ENCODE assay signal across 15 mouse cellular contexts in the genomic region with DNA sequence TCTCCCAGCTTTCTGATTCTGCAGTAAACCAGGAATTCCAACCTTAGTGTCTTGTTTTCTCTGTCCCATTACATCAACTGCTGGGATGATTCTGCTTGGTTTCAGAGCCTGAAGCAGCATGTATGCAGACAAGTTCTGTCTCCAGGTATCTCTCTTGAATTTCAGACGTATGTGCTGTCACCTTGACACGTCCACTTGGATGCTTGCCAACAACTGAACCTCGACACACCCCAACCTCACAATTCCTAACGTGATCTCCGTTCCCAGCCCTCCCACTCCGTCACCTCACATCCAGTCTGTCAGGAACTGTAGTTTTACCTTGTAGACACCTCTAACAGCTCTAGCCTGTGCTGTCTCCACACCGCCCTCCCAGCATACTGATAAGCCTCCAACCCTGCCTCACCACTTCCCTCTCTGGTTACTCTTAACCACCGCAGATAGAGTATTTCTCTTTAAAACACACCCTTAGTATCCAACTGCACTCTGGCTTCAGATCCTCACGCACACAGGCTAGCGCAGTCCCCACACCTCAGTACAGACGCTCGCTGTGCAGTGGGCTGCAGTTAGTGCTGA. TPM values are rescaled to one million over a fixed set of nuclear protein-coding genes. Genes with fewer than 3 reads are reported as not detected.
DNase-seq lines count a peak whose midpoint lies in the region; ATAC-seq and TF ChIP-seq lines count a peak whose summit lies in the region.
"Had no signal": no experiment of that assay in that cellular context is flagged by ENCODE, and none has a peak within 500 bp of the region (broad histone marks: within the 10 kb centered on the region; RNA-seq: fewer than 3 reads in every experiment).

No protein-coding gene starts in this region.

- WGBS in embryonic facial prominence, embryonic 15.5 days, result 59% methylated on average over 12 of the region's 12 CpGs
- 20% methylated on average over 12 of the region's 12 CpGs for WGBS in liver, embryonic 14.5 days (ENCODE audit: insufficient replicate concordance)
- 66% methylated on average over 12 of the region's 12 CpGs for WGBS in kidney, embryonic 16.5 days
- WGBS in hindbrain, embryonic 13.5 days, result 84% methylated on average over 12 of the region's 12 CpGs

- no peak overlapping the region for H3K4me3 ChIP-seq in embryonic facial prominence, embryonic 15.5 days (replicated peaks)
- no peak overlapping the region for H3K4me3 ChIP-seq in liver, embryonic 14.5 days (ENCODE audit: insufficient read depth in 1 of 2, low read depth in 2 of 2, low read length in 2 of 2)
- no peak overlapping the region for H3K4me3 ChIP-seq in kidney, embryonic 16.5 days (ENCODE audit: low read length)
- no peak overlapping the region for H3K4me3 ChIP-seq in hindbrain, embryonic 13.5 days
- H3K4me3 ChIP-seq: forebrain, embryonic 12.5 days had no signal

- H3K4me1 ChIP-seq in embryonic facial prominence, embryonic 15.5 days, result peaks cover 10% of the 10 kb centered on the region
- peaks cover 0 to 7% of the 10 kb centered on the region in 2 experiments; a peak in 2 of 4 replicates for H3K4me1 ChIP-seq in liver, embryonic 14.5 days (replicated peaks; ENCODE audit: control insufficient read depth in 2 of 2, insufficient read depth in 2 of 2, low read length in 1 of 2)
- H3K4me1 ChIP-seq in kidney, embryonic 16.5 days (ENCODE audit: insufficient read depth, low read length), result no peaks in the 10 kb centered on the region
- peaks cover 27% of the 10 kb centered on the region for H3K4me1 ChIP-seq in hindbrain, embryonic 13.5 days (replicated peaks)

- peaks cover 7% of the 10 kb centered on the region; the same call in 1 of the 2 replicates for H3K36me3 ChIP-seq in embryonic facial prominence, embryonic 15.5 days
- no peaks in the 10 kb centered on the region for H3K36me3 ChIP-seq in liver, embryonic 14.5 days (replicated peaks; ENCODE audit: control insufficient read depth, insufficient read depth, low read depth)
- no peaks in the 10 kb centered on the region for H3K36me3 ChIP-seq in kidney, embryonic 16.5 days (ENCODE audit: insufficient read depth, low read length)
- H3K36me3 ChIP-seq in hindbrain, embryonic 13.5 days, result peaks cover 16% of the 10 kb centered on the region

- no peak for DNase-seq in frontal cortex, postnatal 10 days (ENCODE audit: low spot score in 2 of 2)
- peak; percentile 41 for DNase-seq in 416B (ENCODE audit: low read depth)
- DNase-seq in liver, embryonic 14.5 days (ENCODE audit: low read depth in 3 of 3, low spot score in 3 of 3), result no peak
- DNase-seq in cerebellum, adult 18-20 months, result no peak
- DNase-seq: adrenal gland, postnatal 10 days; gastrocnemius, postnatal 25 days; kidney, postnatal 36 days; lung, adult 2 months had no signal

- ATAC-seq in frontal cortex, adult (ENCODE audit: low TSS enrichment), result 0 out of 2 replicates have a peak, but pooled peaks have one; percentile 9
- ATAC-seq in embryonic facial prominence, embryonic 15.5 days (ENCODE audit: insufficient number of reproducible peaks, low FRiP score, low TSS enrichment, low read depth), result peak; percentile 60; the same call in 1 of the 2 replicates
- peak; percentile 61 for ATAC-seq in liver, embryonic 14.5 days (ENCODE audit: insufficient read depth)
- no peak for ATAC-seq in kidney, embryonic 16.5 days (ENCODE audit: low FRiP score, low TSS enrichment)
- ATAC-seq in hindbrain, embryonic 13.5 days (ENCODE audit: low FRiP score), result no peak

- H3K4me2 ChIP-seq in embryonic facial prominence, embryonic 15.5 days (replicated peaks), result no peak overlapping the region
- no peak overlapping the region for H3K4me2 ChIP-seq in liver, embryonic 14.5 days (ENCODE audit: low read depth)
- no peak overlapping the region for H3K4me2 ChIP-seq in kidney, embryonic 16.5 days (replicated peaks; ENCODE audit: low read depth, low read length)
- no peak overlapping the region for H3K4me2 ChIP-seq in hindbrain, embryonic 13.5 days
- H3K4me2 ChIP-seq: forebrain, embryonic 12.5 days; midbrain, embryonic 11.5 days had no signal

- H3K27me3 ChIP-seq in embryonic facial prominence, embryonic 15.5 days, result no peaks in the 10 kb centered on the region
- H3K27me3 ChIP-seq in liver, embryonic 14.5 days (ENCODE audit: control insufficient read depth, insufficient read depth, low read length), result no peaks in the 10 kb centered on the region
- no peaks in the 10 kb centered on the region for H3K27me3 ChIP-seq in kidney, embryonic 16.5 days (ENCODE audit: insufficient read depth, low read length)
- no peaks in the 10 kb centered on the region for H3K27me3 ChIP-seq in hindbrain, embryonic 13.5 days
- H3K27me3 ChIP-seq: forebrain, embryonic 12.5 days had no signal

- TF ChIP-seq EP300 in liver, embryonic 14.5 days (IDR thresholded peaks at IDR 0.05; ENCODE audit: low read depth), result no peak

- TF ChIP-seq CTCF in liver, embryonic 14.5 days (IDR thresholded peaks at IDR 0.05; ENCODE audit: low read depth), result no peak

- no peak overlapping the region for H3K27ac ChIP-seq in embryonic facial prominence, embryonic 15.5 days (replicated peaks)
- no peak overlapping the region for H3K27ac ChIP-seq in liver, embryonic 14.5 days
- H3K27ac ChIP-seq in kidney, embryonic 16.5 days (ENCODE audit: low read length), result no peak overlapping the region
- H3K27ac ChIP-seq in hindbrain, embryonic 13.5 days, result no peak overlapping the region
- H3K27ac ChIP-seq: forebrain, embryonic 12.5 days had no signal

- H3K9ac ChIP-seq in embryonic facial prominence, embryonic 15.5 days, result no peak overlapping the region
- H3K9ac ChIP-seq in liver, embryonic 14.5 days (replicated peaks), result no peak overlapping the region
- no peak overlapping the region for H3K9ac ChIP-seq in kidney, embryonic 16.5 days (replicated peaks; ENCODE audit: low read length)
- no peak overlapping the region for H3K9ac ChIP-seq in hindbrain, embryonic 13.5 days
- H3K9ac ChIP-seq: forebrain, embryonic 12.5 days had no signal

- H3K9me3 ChIP-seq in embryonic facial prominence, embryonic 15.5 days (replicated peaks), result 0 out of 2 replicates have a peak, but pooled peaks cover 3% of the 10 kb centered on the region
- H3K9me3 ChIP-seq in liver, embryonic 14.5 days (ENCODE audit: control insufficient read depth, low read length), result no peaks in the 10 kb centered on the region
- peaks cover 5% of the 10 kb centered on the region; the same call in 1 of the 2 replicates for H3K9me3 ChIP-seq in kidney, embryonic 16.5 days (ENCODE audit: low read length)
- peaks cover 12% of the 10 kb centered on the region for H3K9me3 ChIP-seq in hindbrain, embryonic 13.5 days

RNA-seq across cellular contexts. Expression of a gene that starts 36.2 kb away (rescaled TPM):
- polyA plus RNA-seq in embryonic facial prominence, embryonic 15.5 days (2015; fragmentation: Nextera tagmentation; extraction: Ambion mirVana), result 4.3 and 4.5 TPM in 2 replicates
- polyA plus RNA-seq in liver, embryonic 14.5 days (2012; rRNA removed), result 0.55 and 0.67 TPM in 2 replicates
- 0.09 and 0.14 TPM in 2 replicates for polyA plus RNA-seq in liver, embryonic 14.5 days (2014; fragmentation: Nextera tagmentation; extraction: Ambion mirVana)
- polyA plus RNA-seq in kidney, embryonic 16.5 days (2015; fragmentation: Nextera tagmentation; extraction: Ambion mirVana), result 1.8 and 2.0 TPM in 2 replicates
- polyA plus RNA-seq in hindbrain, embryonic 13.5 days (2015; fragmentation: Nextera tagmentation; extraction: Ambion mirVana), result 12.7 and 13.3 TPM in 2 replicates
- polyA plus RNA-seq: C2C12 had no signal

Comparison
In these comparisons a context has a peak if more than half of its experiments do, and no peak if none do; other contexts are left out.
1. ATAC-seq: peak in frontal cortex, adult (single experiment), embryonic facial prominence, embryonic 15.5 days (single experiment) and liver, embryonic 14.5 days (single experiment); none in kidney, embryonic 16.5 days (single experiment) and hindbrain, embryonic 13.5 days (single experiment).